Mouse (Mus musculus) stomach, postnatal 0 days (tissue): ENCODE measurements around the gene Eif5. TPM values are rescaled to one million over a fixed set of nuclear protein-coding genes. Genes with fewer than 3 reads are reported as not detected.

Source experiments
- ATAC-seq: fragments of 200-750 bp; cut with Nextera tagmentation; 2 replicates; pipeline ENCODE4 v1.8.0; 2017; ENCODE audit not compliant: low FRiP score, low TSS enrichment
- DNase-seq: peaks from one replicate; pipeline ENCODE4 v3.0.0-alpha.2; 2016; ENCODE audit warnings: low spot score
- H3K27ac ChIP-seq: fragments of 300-500 bp; sonication (generic); replicated peaks from 2 replicates; pipeline ENCODE4 v1.5.1; 2014; ENCODE audit warnings: mild to moderate bottlenecking, control low read depth
- H3K27me3 ChIP-seq: fragments of 300-500 bp; sonication (generic); 2 replicates; pipeline ENCODE4 v1.6.1; 2014; ENCODE audit warnings: low read length; ENCODE audit not compliant: control insufficient read depth, insufficient read depth
- H3K36me3 ChIP-seq: fragments of 300-500 bp; sonication (generic); 2 replicates; pipeline ENCODE4 v1.6.1; 2014; ENCODE audit warnings: low read length, mixed read lengths; ENCODE audit not compliant: control insufficient read depth, insufficient read depth
- H3K4me1 ChIP-seq: fragments of 300-500 bp; sonication (generic); replicated peaks from 2 replicates; pipeline ENCODE4 v1.6.1; 2014; ENCODE audit warnings: antibody characterized with exemption; ENCODE audit not compliant: control insufficient read depth, insufficient read depth
- H3K4me2 ChIP-seq: fragments of 300-500 bp; sonication (generic); replicated peaks from 2 replicates; pipeline ENCODE4 v1.6.1; 2014; ENCODE audit warnings: low read depth, mild to moderate bottlenecking, control low read depth, moderate library complexity
- H3K4me3 ChIP-seq: fragments of 300-500 bp; sonication (generic); 2 replicates; pipeline ENCODE4 v1.5.1; 2014; ENCODE audit warnings: low read depth, low read length, control low read depth
- H3K9ac ChIP-seq: fragments of 300-500 bp; sonication (generic); 2 replicates; pipeline ENCODE4 v1.6.1; 2014; ENCODE audit warnings: mild to moderate bottlenecking, low read length, control low read depth, mixed read lengths
- H3K9me3 ChIP-seq: fragments of 300-500 bp; sonication (generic); 2 replicates; pipeline ENCODE4 v1.6.1; 2016; ENCODE audit warnings: low read length; ENCODE audit not compliant: control insufficient read depth
- CTCF ChIP-seq: IDR thresholded peaks from 2 replicates; pipeline ENCODE4 v1.5.1; 2016; ENCODE audit warnings: antibody characterized with exemption, low read depth, mild to moderate bottlenecking, moderate library complexity
- EP300 ChIP-seq: optimal IDR thresholded peaks from 2 replicates; pipeline ENCODE3; 2016; ENCODE audit warnings: antibody characterized with exemption
- WGBS: fragments of 180-500 bp; shearing (Covaris S2); extraction: QIAGEN DNeasy Blood & Tissue Kit; methylation state at CpG from one replicate; pipeline ENCODE4 v1.1.7; 2014; 5-methylcytosine and 5-hydroxymethylcytosine counted together
- polyA plus RNA-seq: library from polyadenylated mRNA; unstranded; fragments of >200 nt; fragmentation: Nextera tagmentation; extraction: Ambion mirVana; gene quantifications from 2 replicates; pipeline ENCODE4 v1.2.1, GENCODE M21; 2015

Gene Eif5
- 448 and 455 TPM in 2 replicates for polyA plus RNA-seq

DNA sequence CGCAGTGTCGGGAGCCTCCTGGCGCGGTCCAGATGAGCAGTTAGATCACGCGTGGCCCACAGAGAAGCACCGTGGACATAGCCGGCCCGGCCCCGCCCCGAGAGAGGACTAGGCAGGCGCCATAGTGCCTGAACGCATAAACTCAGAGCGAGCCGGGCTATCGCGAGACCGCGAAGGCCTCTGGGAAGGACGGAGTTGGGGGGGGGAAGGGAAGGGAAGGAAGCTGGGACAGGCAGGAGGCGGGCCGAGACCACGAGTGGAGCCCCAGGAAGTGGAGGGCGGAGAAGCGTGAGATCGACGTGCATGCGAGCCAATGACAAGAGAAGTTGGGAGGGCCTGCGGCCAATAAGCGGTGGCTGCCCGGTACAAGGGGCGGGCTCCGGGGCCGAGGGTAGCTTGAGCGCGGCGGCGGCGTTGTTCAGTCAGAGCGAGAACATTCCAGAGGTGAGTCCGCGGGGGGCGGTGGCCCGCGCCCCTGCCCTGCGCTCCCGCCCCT, at the start of gene Eif5:
Gene Eif5 (plus strand): TSS at position 221 of the 496 bp plus-strand sequence.
- under 1% methylated on average over 39 of the region's 47 CpGs for WGBS
- peaks cover 3% of the 10 kb centered on the region; the same call in 1 of the 2 replicates for H3K4me1 ChIP-seq
- DNase-seq (peak; percentile 100), ATAC-seq (peak; percentile 94)
- TF ChIP-seq EP300 (peak; percentile 100), CTCF (peak; percentile 15; the same call in 1 of the 2 replicates)
- peak within 1 kb of the TSS; percentile 89 for H3K4me2 ChIP-seq
- H3K27me3 ChIP-seq, result no peaks in the 10 kb centered on the region
- H3K27ac ChIP-seq, result peak within 1 kb of the TSS; percentile 100
- peak within 1 kb of the TSS; percentile 99 for H3K4me3 ChIP-seq
- H3K9me3 ChIP-seq, result no peaks in the 10 kb centered on the region
- H3K9ac ChIP-seq, result peak within 1 kb of the TSS; percentile 100
- peaks cover 7% of the 10 kb centered on the region for H3K36me3 ChIP-seq

DNA sequence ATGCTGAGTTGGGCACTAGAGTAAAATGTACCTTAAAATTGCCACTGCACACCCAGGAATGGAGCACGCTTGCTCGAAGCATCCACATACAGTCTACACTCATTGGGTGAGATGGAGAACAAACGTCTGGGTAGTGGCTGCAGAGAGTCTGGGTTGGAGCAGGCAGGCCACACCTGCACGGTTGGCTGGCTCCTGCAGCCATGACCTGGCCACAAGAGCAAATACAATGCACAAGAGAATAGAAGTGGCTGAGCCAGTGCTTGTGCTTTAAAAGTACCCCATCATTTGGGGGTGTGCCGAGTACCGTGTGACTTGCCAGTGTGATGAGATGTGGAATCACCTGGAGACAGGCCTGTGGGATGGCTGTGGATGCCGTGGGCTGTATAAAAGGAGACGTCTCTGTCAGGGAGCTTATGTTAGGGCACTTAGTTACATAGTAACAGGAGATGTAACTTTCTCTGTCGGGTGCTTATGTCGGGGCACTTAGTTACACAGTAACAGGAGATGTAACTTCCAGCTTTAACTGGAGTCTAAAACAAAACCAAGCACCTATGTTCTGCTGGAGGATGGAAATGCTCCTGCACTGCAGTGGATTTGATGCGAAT, 48.5 kb upstream of the Eif5 start:
- H3K27ac ChIP-seq, result no peak overlapping the region
- ATAC-seq, result no peak
- H3K9me3 ChIP-seq, result no peaks in the 10 kb centered on the region
- H3K36me3 ChIP-seq, result no peaks in the 10 kb centered on the region
- no peak overlapping the region for H3K4me3 ChIP-seq
- DNase-seq, result no peak
- peaks cover 3% of the 10 kb centered on the region; the same call in 1 of the 2 replicates for H3K27me3 ChIP-seq
- H3K4me2 ChIP-seq, result no peak overlapping the region
- no peak overlapping the region for H3K9ac ChIP-seq
- TF ChIP-seq CTCF, result no peak
- no peak for TF ChIP-seq EP300
- H3K4me1 ChIP-seq, result no peaks in the 10 kb centered on the region
- 64% methylated on average over 11 of the region's 11 CpGs for WGBS

DNA sequence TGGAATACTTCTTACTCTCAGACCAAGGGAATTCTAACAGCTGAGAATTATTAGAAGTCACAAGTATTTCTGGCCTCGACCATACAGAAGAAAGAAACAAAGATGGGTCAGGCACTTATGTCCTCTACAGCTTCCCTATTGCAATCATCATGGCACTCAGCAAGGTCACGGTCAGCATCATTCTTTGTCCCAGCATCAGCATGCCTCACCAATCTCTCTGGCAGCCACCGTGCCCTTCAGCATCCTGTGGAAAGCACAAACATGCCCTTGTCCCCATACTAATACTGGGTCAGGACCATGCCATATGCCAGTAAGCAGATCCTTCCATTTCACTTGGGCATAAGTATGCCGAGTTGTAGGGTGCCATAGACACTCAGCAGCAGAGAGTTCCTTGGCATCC, 42.9 kb upstream of the Eif5 start:
- H3K27me3 ChIP-seq, result no peaks in the 10 kb centered on the region
- H3K9ac ChIP-seq, result no peak overlapping the region
- TF ChIP-seq EP300 (no peak), CTCF (no peak)
- no peak overlapping the region for H3K4me3 ChIP-seq
- H3K4me2 ChIP-seq, result no peak overlapping the region
- no peaks in the 10 kb centered on the region for H3K36me3 ChIP-seq
- no peak for ATAC-seq
- H3K27ac ChIP-seq, result no peak overlapping the region
- H3K4me1 ChIP-seq, result no peaks in the 10 kb centered on the region
- no peaks in the 10 kb centered on the region for H3K9me3 ChIP-seq
- 67% methylated on average over 4 of the region's 4 CpGs for WGBS
- DNase-seq, result no peak

DNA sequence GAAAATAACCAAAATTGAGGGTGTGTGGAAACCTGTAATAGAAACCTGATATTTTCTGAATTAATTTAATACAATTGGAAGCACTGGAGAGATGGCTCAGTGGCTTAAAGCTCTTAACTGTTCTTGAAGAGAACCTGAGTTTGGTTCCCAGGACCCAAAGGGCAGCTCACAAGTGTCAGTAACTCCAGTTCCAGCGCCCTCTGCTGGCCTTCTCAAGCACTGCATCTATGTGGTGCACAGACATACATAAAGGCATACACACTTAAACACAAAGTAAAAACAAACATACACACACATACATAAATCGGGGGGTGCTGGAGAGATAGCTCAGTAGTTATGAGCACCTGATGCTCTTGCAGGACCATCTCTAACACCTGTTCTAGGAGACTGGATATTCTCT, 40.7 kb upstream of the Eif5 start:
- Histone ChIP-seq H3K36me3 (no peaks in the 10 kb centered on the region), H3K27me3 (no peaks in the 10 kb centered on the region), H3K4me1 (no peaks in the 10 kb centered on the region), H3K9ac (no peak overlapping the region), H3K4me3 (no peak overlapping the region), H3K27ac (no peak overlapping the region), H3K9me3 (no peaks in the 10 kb centered on the region), H3K4me2 (no peak overlapping the region)
- ATAC-seq, result no peak
- 53% methylated on average over 2 of the region's 2 CpGs for whole genome bisulfite sequencing
- TF ChIP-seq CTCF, result peak; percentile 57
- no peak for TF ChIP-seq EP300
- DNase-seq, result no peak

DNA sequence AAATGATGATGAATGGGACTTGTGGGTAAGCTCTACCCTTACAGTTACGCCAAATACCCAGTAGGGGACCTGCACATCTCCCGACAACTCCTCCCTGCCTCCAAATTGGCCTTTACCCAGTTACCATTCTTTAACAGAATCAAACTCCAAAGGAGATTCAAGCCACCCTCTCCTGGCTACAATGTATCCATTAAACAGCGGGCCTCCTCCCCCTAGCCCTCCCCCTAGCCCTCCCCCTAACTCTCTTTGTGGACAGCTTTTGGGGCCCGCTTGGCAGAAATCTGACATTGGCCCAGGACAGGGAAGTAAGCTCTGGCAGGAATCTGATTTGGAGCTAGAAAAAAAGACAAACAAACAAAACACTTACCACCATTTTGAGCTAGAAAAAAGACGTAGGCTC, 38.2 kb upstream of the Eif5 start:
- 60% methylated on average over 5 of the region's 5 CpGs for WGBS
- no peaks in the 10 kb centered on the region for H3K27me3 ChIP-seq
- H3K9me3 ChIP-seq, result no peaks in the 10 kb centered on the region
- H3K27ac ChIP-seq, result no peak overlapping the region
- no peak overlapping the region for H3K4me2 ChIP-seq
- DNase-seq (no peak), ATAC-seq (no peak)
- no peaks in the 10 kb centered on the region for H3K36me3 ChIP-seq
- no peak overlapping the region for H3K4me3 ChIP-seq
- H3K9ac ChIP-seq, result no peak overlapping the region
- TF ChIP-seq EP300, result no peak
- no peak for TF ChIP-seq CTCF
- H3K4me1 ChIP-seq, result no peaks in the 10 kb centered on the region

DNA sequence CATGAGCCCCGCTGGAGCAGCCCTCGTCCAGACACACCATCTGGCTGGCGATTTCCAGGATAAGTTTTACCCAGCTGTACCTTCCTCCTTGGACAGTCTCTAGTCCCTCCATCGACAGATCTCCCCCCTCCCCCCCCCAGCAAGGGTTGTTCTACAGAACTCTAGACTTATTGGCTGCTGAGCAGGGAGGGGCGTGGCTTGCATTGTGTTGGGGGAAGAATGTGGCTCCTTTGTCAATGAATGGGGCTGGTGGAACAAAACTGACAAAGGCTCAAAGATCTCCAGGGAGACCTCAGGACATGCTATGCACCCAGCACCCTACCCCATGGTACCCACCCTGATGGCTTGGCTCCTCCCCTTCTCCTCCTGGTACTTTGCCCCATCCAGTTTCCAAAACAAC, 37.1 kb upstream of the Eif5 start:
- Histone ChIP-seq H3K27me3 (no peaks in the 10 kb centered on the region), H3K36me3 (no peaks in the 10 kb centered on the region), H3K9me3 (no peaks in the 10 kb centered on the region), H3K4me3 (no peak overlapping the region), H3K4me1 (no peaks in the 10 kb centered on the region), H3K27ac (no peak overlapping the region), H3K4me2 (no peak overlapping the region), H3K9ac (no peak overlapping the region)
- no peak for TF ChIP-seq EP300
- no peak for TF ChIP-seq CTCF
- no peak for DNase-seq
- no peak for ATAC-seq
- WGBS, result 31% methylated on average over 5 of the region's 5 CpGs
